Mouse (Mus musculus) lung, adult 2 months (tissue): ENCODE results near the gene Draxin.

Experiments used
- CTCF ChIP-seq: fragments of 200-500 bp; IDR thresholded peaks from 2 replicates; pipeline ENCODE4 v1.5.1; 2011; ENCODE audit warnings: mild to moderate bottlenecking, low read length, control low read depth; ENCODE audit not compliant: insufficient read depth
- POLR2A ChIP-seq: fragments of 200-500 bp; IDR thresholded peaks from 2 replicates; pipeline ENCODE4 v1.6.1; 2011; ENCODE audit warnings: low read depth, mild to moderate bottlenecking, control low read depth, low read length, borderline replicate concordance; ENCODE audit errors: extremely low read depth

DNA sequence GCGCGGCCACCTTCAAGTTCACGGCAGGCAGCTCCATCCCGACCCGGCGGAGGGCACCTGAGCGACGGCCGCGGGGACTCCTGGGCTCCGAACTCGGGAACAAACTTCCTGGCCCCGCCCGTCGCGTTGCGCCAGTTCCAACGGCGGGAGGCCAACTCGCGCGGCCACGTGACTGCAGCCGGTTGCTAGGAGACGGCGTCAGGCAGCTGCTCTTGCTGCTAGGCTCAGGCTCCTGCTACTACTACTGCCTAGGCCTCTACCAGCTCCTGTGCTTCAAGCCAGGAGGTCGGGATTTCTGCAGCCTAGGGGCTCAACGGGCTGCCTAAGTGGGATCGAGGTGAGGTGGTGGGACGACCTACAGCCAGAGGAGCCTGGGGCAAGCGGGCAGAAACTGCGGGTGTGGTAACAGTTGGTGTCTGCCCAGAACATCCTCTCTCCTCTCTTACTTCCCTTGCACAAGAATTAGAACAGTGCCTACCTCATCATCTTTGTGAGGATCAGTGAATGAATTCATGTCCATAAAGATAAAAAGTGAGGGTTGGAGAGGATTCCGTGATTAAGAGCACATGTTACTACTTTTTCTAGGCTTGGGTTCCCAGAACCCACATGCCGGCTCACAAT, 42.5 kb downstream of the Draxin start, which contains the start of gene Agtrap:
- TF ChIP-seq POLR2A (peak; percentile 56; the same call in 1 of the 2 replicates), CTCF (no peak)
